Comparison of ENCODE assay signal across 22 mouse cellular contexts in the genomic region with DNA sequence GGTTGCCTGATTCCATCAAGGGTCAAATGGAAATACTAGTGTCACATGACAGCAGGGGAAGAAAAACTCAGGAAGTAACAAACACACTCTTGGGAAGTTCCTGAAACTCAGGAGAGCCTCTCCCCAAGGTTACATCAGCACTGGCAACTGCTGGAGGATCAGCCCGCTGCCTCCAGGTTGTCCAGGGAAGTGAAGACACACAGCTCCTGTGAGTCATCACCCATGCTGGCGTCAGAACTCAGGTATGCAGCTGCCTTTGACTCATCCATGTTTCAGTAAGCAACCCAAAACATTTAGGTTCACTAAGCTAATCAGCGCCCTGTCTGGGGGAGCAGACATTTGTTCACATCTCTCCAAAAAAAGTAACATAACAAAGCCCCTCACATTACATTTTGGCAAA. TPM values are rescaled to one million over a fixed set of nuclear protein-coding genes. Genes with fewer than 3 reads are reported as not detected.
DNase-seq lines count a peak whose midpoint lies in the region; ATAC-seq lines count a peak whose summit lies in the region.
"Had no signal": no experiment of that assay in that cellular context is flagged by ENCODE, and none has a peak within 500 bp of the region (broad histone marks: within the 10 kb centered on the region; RNA-seq: fewer than 3 reads in every experiment).

No protein-coding gene starts in this region.

- H3K4me1 ChIP-seq in liver, embryonic 11.5 days (replicated peaks; ENCODE audit: control insufficient read depth, insufficient read depth, low read length): no peaks in the 10 kb centered on the region
- H3K4me1 ChIP-seq: embryonic facial prominence, embryonic 12.5 days; forebrain, embryonic 12.5 days had no signal

- H3K4me2 ChIP-seq in liver, embryonic 11.5 days: no peak overlapping the region
- H3K4me2 ChIP-seq: embryonic facial prominence, embryonic 12.5 days; forebrain, embryonic 12.5 days had no signal

- no peak for ATAC-seq in liver, embryonic 11.5 days (replicated peaks; ENCODE audit: low FRiP score)
- ATAC-seq: CD4-positive, CD25-positive, alpha-beta regulatory T cell, adult 4 months; forebrain, embryonic 14.5 days; forebrain, embryonic 16.5 days had no signal

- no peaks in the 10 kb centered on the region for H3K27me3 ChIP-seq in liver, embryonic 11.5 days (replicated peaks; ENCODE audit: control insufficient read depth, insufficient read depth, low read length)
- H3K27me3 ChIP-seq: CH12.LX; embryonic facial prominence, embryonic 12.5 days; forebrain, embryonic 12.5 days had no signal

- 88% methylated on average over 3 of the region's 3 CpGs for WGBS in liver, embryonic 11.5 days

- no peaks in the 10 kb centered on the region for H3K9me3 ChIP-seq in liver, embryonic 11.5 days (ENCODE audit: control insufficient read depth, low read length)
- H3K9me3 ChIP-seq: forebrain, embryonic 12.5 days; G1E had no signal

- no peaks in the 10 kb centered on the region for H3K36me3 ChIP-seq in liver, embryonic 11.5 days (ENCODE audit: control insufficient read depth, insufficient read depth, low read length)
- H3K36me3 ChIP-seq: embryonic facial prominence, embryonic 12.5 days; forebrain, embryonic 12.5 days; G1E had no signal

- H3K4me3 ChIP-seq in liver, embryonic 11.5 days (ENCODE audit: low read depth, low read length): no peak overlapping the region
- H3K4me3 ChIP-seq: embryonic facial prominence, embryonic 12.5 days; forebrain, embryonic 12.5 days had no signal

- H3K27ac ChIP-seq in liver, embryonic 11.5 days (ENCODE audit: low read depth, low read length): no peak overlapping the region
- H3K27ac ChIP-seq: embryonic facial prominence, embryonic 12.5 days; forebrain, embryonic 12.5 days had no signal

- DNase-seq in 3T3-L1 (ENCODE audit: low read depth, low spot score) (peak; percentile 82), NIH3T3 (ENCODE audit: low read depth) (peak; percentile 71)
- DNase-seq in liver, embryonic 11.5 days (ENCODE audit: low spot score): no peak
- no peak for DNase-seq in kidney, adult 9 months
- no peak for DNase-seq in c-Kit-positive CD71-positive TER-119-positive erythroid progenitor cells, embryonic 14.5 days (ENCODE audit: low spot score)
- DNase-seq: adrenal gland, adult 2 months; adrenal gland, postnatal 10 days; adrenal gland, postnatal 25 days; cerebellum, adult 11 months; cerebellum, adult 18-20 months; cerebellum, adult 8-10 months; cerebellum, adult 9-11 months; cerebellum, postnatal 14 days; cerebellum, postnatal 36 days; embryo, embryonic 11 days had no signal

- H3K9ac ChIP-seq in liver, embryonic 11.5 days (ENCODE audit: low read depth, low read length): no peak overlapping the region
- H3K9ac ChIP-seq: embryonic facial prominence, embryonic 12.5 days; forebrain, embryonic 12.5 days had no signal

RNA-seq across cellular contexts. Expression of a gene that starts 32.6 kb away (rescaled TPM):
- 72.7 and 75.2 TPM in 2 replicates for polyA plus RNA-seq in liver, embryonic 11.5 days (2014; fragmentation: Nextera tagmentation; extraction: Ambion mirVana)

RNA-seq across cellular contexts. Expression of a gene that starts 32.9 kb away (rescaled TPM):
- 0.40 and 0.64 TPM in 2 replicates for polyA plus RNA-seq in liver, embryonic 11.5 days (2014; fragmentation: Nextera tagmentation; extraction: Ambion mirVana)
- polyA plus RNA-seq: adrenal gland, adult 2 months; G1E had no signal

Comparison
In these comparisons a context has a peak if more than half of its experiments do, and no peak if none do; other contexts are left out.
1. DNase-seq: peak in 3T3-L1 (single experiment) and NIH3T3 (single experiment); none in liver, embryonic 11.5 days (single experiment), kidney, adult 9 months (single experiment) and c-Kit-positive CD71-positive TER-119-positive erythroid progenitor cells, embryonic 14.5 days (single experiment).